Mouse (Mus musculus) regulatory T cell (primary cell): ENCODE results near the gene Tet3.

Source experiments
- in situ Hi-C: fragments of 300-600 bp; cut with MboI, MseI; formaldehyde crosslinking; loops from one replicate; pipeline ENCODE4 v1.15.1; 2025; ENCODE audit warnings: high pct_unique_total_duplicates

The Tet3 gene

DNA sequence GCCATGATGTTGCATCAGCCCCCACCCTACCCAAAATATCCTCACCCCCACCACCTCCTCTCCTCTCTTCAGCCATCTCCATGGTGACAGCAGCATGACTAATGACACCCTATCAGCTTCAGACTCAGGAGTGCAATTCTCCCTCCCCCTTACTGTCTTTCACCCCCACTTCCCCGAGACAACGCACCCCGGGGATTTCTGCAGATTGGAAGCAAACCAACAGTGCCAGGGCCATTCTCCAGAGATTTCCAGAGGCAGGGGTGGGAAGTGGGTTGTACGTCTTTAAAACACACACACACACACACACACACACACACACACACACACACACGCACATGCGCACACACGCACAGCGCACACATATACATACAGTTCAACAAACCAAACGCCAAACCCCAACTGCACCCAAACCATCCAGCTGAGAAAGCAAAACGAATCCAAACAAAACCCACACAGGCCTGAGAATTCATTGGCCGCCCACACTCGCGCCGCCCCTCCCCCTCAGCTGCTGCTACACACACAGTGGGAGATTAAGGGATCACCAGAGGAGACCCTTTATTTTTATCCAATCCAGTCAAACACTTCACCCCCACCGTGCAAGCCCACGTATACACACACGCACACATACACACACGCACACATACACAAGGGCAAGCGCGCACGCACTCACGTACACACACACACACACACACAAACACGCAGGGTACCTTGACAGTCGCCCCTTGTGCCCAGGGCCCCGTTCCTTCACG is 18.2 kb downstream of the Tet3 start:
- in situ Hi-C loops, result loop anchor here (5.0 kb wide), 1 partner anchor 67 kb away; the partner anchor contains the start of gene Dguok

DNA sequence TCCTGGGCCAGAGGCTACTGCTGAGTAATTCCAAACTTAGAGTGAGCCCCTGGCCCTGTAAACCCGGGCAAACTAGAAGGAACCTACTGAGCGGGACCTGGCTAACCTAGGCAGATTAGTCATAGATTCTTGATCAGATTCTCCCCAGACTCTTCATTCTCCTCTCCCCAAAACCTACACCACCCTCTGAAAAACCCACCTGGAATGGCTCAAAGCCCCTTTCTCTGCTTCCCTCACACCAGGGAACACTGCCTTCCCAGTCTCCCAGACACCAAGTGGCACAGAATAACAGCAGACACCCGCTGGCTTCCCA is 18.7 kb downstream of the Tet3 start:
- in situ Hi-C loops, result loop anchor here (5.0 kb wide), 1 partner anchor 67 kb away; the partner anchor contains the start of gene Dguok

DNA sequence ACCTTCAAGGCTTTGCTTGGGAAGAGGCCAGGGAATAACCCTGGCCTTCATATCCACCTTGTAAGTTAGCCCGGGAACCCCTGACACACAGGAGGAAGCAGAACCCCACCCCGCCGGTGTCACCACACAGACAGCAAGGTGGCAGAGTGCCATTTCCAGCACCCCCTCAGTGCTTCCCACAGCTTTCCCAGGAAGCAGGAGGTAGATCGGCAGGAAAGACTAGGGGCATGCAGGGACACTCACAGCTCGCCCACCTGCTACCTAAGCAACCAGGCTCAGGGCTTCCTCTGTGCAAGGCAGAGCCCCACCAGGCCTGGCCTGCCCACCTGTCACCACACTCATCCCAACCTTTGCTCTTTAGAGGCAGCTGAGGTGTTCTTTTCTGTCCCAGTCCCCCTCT is 19.1 kb downstream of the Tet3 start:
- in situ Hi-C loops, result loop anchor here (5.0 kb wide), 1 partner anchor 68 kb away; the partner anchor contains the start of gene Dguok

DNA sequence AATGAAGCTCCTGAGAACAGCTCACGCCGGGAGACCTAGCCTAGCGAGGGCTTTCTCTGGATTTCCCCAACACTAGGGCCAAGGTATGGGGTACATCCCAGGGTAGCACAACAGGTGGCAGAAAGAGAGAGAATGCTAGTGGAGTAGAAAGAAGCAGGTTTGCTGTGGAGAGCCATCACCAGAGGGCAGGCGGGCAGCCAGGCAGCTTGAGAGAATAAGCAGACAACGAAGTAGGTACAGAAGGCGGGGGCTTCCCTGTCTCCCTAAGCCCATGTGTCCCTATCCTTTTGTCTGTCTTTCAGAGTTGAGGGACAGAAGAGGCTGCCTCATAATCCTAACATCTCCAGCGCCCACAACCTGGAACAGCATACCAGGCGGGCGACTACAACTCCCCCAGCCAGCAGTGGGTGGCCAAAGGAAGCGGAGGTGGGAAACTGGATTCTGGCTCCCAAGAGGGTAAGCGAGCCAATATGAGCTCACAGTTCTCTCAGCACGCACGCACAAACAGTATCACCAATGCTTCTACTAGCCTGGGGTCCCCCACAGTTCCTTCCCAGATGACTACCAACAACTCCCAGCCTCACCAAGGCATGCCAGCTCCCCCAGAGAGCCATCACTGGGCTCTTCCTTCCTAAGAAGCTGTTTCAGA is 19.6 kb downstream of the Tet3 start:
- in situ Hi-C loops, result no loop called here

DNA sequence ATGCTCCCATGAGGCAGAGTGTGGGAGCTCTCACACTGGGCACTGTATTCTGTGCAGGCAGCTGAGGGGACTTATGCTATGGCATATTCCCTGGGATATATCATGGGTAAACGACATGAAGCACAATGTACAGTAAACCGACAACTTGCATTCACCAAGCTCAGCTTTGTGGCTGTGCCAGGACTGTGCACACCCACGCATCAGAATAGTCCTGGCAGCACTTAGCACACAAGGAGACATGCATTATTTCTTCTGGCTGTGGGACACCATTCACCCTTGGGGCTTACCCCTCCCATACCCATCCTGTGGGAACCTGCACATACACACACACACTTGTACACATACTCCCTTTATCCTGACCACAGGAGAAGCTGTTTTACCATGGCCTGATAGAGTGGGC is 20.3 kb downstream of the Tet3 start:
- in situ Hi-C loops, result no loop called here

DNA sequence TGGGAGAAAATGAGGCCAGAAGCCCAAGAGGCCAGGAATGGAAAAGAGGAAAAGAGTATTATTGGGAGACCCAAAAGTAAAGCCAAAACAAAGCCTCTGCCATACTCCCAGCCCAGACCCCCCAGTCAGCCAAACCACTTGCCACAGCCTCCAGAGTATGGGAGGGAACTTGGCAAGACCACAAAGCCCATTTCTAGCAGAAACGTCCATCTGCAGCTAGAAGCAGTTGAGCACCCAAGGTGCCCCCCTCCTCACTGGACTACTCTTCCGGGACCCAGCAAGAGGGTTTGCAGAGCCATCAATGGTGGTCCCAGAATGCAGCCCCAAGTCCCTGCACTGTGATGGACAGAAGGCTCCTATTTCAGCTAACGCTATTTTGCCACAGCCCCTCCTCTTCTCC is 21.1 kb downstream of the Tet3 start:
- in situ Hi-C loops, result no loop called here

DNA sequence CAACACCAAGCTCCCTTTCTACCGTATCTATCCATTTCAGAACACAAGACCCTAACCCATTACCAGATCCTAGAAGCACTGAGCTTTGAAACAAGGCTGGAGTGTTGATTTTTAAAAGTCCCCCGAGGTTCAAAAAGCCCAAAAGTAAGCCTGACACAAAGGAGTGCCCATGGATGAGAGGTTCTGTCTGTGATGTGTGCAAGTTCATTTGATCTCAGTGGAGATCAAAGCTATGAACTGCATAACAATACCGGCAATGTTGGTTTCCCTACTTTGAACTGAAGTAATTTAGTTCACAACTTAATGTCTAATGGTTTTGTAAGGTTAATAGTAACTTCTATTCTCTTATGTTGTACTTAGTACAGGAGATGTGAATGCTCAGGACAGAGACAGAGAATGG is 21.7 kb downstream of the Tet3 start:
- in situ Hi-C loops, result no loop called here

DNA sequence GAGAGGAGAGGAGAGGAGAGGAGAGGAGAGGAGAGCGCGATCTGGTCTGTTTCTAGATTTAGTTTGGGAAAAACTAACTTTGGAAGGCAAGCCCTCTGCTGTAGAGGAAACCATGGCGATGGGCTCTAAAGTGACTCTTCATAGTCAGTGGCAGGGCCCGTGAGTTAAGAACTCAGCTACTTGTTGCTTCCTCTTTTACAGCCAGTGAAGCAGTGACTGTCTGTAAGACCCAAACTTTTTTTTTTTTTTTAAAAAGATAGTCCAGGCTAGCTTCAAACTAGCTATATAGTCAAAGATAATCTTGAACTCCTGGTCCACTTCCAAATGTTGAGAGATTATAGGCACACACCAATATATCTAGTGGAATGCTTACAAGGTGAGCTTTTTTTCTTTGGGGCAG is 22.3 kb downstream of the Tet3 start:
- in situ Hi-C loops, result no loop called here

DNA sequence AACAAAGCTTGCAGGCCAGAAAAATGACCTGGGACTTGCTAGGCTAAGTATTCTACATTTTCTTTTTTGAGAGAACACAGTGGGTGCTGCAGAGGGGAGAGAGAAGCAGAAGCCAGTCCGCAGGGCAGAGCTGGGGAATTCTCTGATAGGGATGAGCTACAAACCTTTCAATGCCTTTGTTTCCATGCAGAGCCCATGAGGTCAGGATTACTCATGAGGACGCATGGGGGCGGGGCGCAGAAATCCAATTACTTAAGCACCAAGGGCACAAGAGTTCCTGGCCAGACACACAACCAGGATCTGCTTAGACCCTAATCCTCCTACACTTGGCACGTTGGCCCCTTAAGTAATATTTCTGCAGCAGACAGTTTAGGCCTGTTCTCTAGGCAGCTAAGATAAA is 23.7 kb downstream of the Tet3 start:
- in situ Hi-C loops, result no loop called here

DNA sequence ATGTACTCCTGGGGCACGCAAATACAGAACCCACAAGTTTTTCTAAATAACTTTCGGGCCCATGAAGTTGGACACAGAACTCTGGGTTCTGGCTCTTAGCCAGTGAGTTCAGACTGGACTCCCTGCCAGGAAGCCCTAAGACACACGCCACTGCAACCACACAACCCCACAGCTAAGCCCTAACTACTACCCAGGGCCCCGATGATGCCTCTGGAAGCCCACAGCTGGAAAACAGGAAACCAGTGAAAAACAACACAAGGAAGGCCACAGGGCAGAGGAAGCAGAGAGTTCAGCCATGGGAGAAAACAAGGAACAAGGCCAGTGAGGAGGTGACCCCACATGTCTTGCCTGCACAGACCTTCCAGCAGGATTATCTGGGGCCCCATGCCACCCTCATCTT is 25.3 kb downstream of the Tet3 start:
- in situ Hi-C loops, result no loop called here

DNA sequence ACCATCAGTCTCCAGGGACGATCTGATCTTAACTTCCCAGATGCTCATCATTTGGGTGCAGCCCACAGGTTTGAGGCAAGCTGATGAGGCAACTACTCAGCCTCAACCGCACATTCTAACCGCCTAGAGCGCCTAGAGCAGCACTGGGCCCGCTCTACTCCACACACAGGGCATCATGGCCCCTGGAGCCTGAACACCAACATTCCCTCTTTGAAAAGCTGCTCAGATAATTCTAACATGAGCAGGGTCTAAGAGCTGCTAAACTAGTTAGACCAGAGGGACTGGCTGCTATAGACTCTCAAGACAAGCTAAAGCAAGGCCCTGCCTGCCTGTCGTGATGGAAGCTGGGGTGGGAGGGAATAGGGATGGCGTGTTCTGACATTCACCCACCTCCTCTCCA is 25.9 kb downstream of the Tet3 start:
- in situ Hi-C loops, result no loop called here

DNA sequence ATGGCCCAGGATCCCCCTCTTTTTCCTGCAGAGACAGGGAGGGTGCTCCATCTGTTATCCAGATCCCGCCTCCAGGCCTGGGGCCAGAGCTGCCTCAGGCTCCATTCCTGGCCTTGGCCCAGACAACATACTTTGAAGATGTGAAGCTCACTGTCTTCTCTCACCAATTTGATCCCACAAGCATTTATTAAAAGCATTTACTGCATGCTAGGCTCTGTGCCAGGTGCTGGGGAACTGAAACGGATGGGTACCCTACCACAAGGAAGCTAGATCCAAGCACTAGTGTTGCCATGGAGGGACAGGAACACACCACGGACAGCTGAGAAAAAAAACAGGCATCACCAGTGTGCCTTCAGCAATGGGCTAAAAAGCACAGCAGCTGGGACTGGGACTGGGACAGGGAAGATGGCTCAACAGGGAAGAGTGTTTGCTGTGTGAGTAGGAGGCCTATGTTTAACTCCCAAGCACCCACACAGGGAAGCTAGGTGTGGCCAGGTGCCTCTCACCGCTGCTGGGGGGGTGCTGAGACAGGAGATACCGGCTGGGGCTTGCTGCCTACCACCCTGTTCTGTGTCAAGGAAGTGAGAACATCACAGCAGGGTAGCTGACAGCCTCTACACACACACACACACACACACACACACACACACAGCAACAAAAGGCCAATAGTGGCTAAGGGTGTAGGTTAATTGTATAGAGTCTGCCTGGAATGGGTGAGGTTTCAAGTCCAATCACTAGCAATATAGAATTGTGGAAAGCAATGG is 30.7 kb downstream of the Tet3 start:
- in situ Hi-C loops, result no loop called here

DNA sequence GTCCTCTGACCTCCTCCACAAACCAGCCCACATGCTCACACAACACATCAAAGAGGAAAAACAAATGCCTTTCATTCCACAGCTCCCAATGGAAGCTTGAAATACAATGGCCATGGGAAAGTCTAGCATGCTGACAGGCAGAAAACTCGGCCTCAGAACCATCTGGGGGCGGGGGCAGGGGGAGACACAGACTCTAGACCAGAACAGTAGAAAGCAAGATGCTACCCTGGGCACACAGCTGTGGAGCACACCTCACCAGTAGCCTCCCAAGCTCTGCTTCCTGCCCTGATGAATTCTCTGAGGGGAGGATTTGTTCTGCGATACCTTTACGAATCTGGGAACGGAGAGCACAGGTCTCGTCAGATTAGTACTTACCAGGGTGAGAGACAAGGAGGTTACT is 31.4 kb downstream of the Tet3 start:
- in situ Hi-C loops, result no loop called here

DNA sequence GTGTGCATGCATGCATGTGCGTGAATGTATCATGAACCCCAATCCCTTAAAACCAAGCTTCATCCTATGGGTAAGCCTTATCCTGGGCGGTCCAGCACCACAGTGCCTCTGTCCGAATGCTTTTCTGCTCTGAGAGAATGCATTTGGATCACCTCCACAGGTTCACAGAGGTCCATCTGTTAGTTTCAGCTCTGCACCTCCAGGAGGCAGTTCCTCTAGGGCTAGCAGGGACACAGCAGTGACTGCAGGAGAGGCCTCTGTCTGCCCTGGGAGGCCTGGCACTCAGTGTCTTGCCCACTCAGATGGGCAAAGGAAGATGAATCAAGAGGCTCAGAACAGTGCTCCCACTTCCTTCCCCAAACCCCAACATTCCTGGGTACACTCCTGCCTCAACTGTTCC is 32.3 kb downstream of the Tet3 start:
- in situ Hi-C loops, result no loop called here

DNA sequence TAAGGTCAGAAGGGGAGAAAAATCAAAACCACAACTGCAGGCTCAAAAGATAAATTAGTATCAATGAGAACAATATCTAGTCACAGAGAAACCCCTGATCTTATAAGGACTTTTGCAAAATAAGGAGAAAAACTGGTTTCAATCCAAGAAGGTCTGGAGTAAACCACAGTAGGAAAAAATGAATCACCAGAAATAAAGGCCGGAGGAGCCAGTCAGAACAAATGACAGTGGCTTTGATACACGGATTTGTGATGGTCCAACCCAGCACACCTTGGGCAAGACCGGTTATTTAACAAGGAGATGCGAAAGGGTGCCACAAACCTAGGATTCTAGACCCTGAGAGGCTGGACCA is 34.9 kb downstream of the Tet3 start:
- in situ Hi-C loops, result no loop called here

DNA sequence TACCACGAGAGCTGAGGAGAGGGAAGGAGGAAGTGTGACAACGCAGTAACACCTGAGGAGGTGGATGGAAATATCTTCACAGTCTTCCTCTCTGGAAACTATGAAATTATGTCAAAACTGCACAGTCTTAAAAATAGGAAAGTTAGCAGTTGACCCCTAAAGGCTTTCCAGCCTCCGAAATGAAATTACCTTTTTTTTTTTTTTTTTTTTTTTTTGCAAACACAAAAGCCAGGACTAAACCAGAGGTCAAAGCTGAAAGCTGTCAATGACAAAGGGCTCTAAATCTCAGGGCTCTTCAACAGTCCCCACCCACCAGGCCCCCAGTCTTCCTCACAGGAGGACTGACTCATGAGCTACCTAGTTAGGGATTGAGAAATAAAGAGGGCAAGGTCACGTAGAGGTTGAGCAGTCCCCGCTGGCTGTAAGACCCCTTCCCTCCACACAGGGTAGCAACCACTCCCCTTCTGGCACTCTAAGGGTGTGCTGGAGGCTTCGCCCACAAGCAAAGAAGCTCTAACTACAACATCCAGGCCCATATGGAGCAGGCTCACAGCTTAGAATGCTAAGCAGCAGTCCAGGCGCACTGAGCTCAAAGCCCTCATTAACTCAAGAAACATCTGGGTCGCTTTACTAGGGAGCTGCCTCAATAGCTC is 35.4 kb downstream of the Tet3 start:
- in situ Hi-C loops, result no loop called here

DNA sequence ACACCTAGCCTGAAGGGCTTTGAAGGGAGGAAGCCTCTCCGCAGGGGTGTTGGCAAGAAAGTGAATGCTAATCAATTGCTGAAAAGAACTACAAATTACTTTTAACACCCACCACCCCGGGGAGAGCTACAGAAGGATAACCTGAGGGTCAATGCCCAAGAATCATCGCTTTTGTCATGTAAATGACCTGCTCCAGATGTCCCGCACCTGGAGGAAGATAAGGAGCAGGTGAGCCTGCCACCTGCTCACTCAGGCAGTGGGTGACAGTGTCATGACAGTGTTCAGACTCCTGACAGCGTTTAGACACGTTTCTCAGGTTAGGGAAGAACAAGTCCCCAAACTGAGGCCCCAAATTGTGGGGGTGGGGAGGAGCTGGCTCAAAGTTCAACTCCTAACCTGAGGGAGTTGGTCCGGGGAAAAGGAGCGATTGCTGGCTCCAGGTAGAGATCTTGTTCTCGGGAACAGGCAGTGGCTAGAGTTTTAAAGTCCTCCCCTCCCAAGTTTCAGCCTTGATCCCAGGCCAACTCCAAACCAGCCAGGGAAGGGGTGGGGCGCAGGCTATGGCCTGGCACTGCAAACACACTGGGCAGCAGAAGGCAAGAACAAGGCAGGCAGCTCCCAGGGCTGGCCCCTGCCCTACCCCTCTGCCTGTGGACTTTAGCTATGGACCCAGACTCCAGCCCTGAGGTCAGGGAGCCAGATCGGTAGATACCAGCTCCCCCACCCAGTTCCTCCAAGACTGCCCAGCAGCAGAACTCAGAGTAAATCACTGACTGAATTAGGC is 36.8 kb downstream of the Tet3 start:
- in situ Hi-C loops, result no loop called here

DNA sequence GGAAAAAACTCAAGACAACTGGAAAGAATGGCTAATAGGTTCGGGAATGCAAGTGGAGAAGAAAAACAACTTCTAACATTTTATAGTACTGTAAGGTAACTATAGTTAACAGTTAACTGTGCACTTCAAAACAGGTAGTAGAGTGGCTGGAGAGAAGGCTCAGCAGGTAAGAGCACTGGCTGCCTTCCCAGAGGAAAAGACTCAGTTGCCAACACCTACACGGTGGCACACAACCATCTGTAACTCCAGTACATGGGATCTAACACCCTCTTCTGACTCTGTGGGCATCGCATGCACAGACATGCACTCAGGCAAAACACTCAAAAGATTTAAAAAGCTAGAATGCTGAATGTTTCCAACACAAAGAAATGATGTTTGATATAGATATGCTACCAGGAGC is 39.4 kb downstream of the Tet3 start:
- in situ Hi-C loops, result no loop called here

DNA sequence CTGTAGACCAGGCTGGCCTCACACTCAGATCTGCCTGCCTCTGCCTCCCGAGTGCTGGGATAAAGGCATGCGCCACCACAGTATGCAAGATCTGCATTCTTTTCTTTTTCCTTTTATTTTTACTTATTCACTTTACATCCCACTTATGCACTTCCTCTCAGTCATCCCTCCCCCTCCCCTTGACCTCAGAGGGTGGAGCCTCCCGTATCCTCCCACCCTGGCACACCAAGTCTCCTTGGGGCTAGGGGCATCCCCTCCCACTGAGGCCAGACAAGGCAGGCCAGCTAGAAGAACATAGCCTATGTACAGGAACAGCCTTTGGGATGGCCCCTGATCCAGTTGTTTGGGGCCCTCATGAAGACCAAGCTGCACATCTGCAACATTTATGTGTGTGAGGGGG is 41.4 kb downstream of the Tet3 start:
- in situ Hi-C loops, result no loop called here

DNA sequence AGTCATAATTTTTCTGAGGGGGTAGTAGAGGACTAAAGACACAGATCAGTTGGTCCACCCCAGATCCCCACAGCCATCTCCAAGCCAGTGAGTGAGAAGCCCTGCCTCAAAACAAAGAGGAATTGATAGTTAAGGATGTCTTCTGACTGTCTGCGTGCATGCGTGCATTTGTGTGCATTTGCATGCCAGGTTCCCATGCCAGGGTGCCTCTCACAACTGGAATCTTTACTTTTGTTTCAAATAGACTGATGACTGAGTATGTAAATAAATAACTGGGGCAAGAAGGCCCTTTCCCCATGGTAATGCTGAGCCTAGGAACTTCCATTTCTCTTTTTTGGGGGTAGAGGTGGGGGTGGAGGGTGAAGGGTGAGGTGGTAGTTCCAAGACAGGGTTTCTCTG is 41.8 kb downstream of the Tet3 start:
- in situ Hi-C loops, result no loop called here

DNA sequence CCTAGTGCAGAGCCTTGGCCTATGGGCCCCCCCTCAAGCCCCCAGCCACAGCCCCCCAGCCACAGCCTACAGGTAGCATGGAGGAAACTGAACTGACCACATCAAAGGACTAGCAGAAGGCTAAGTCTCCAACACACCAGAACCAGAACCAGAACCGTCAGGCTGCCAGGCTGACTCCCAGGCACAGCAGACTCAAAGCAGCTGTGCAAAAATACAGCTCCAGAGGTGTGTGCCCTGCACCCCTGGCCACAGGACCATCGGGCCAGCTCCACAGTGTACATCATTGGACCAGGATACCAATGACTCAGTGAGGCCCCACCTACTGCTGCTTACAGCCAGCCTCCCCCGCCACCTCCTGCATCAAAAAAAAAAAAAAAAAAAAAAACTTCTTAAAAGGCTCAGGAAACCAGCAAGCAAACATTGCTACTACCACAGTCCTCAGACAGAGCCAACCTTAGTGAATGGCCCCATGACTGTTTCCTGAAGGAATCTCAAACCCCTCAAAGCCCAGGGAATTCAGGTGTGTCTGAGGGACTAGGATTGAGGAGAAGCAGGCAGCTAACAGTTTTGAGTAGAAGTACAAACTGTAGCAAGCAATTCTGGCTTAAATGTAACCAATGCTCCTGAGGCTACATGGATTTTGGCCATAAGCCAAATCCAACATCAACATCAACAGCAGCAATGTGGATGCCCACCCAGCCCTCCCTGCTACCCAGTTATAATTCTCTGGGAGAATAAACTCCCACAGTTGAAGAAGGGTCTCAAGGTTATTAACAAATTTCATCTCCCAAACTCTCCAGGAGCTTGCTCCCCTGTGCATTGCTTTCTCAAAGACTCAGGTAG is 42.4 kb downstream of the Tet3 start:
- in situ Hi-C loops, result no loop called here
